Comparison of ENCODE assay signal across 13 mouse cellular contexts in the genomic region with DNA sequence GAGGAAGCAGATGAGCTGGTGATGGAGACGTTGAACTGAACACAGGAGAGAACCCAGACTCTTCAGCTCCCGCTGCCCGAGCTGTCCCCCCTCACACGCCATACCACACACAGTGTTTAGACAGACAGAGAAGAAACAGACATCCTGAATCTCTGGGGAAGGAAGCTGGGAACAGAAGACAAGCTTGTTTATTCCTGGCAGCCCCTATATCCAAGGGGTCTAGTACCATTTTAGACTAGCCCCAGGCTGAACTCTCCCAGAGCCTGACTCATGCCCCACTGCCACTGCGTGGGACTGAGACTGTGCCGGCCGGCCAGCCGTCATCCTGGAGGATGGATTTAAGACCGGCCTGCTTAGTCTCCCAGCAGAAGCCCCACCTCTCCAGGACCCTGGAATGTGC. TPM values are rescaled to one million over a fixed set of nuclear protein-coding genes. Genes with fewer than 3 reads are reported as not detected.
DNase-seq lines count a peak whose midpoint lies in the region; ATAC-seq lines count a peak whose summit lies in the region.
"Had no signal": no experiment of that assay in that cellular context is flagged by ENCODE, and none has a peak within 500 bp of the region (broad histone marks: within the 10 kb centered on the region; RNA-seq: fewer than 3 reads in every experiment).

No protein-coding gene starts in this region.

- peaks cover 3% of the 10 kb centered on the region for H3K36me3 ChIP-seq in heart, embryonic 16.5 days (ENCODE audit: control insufficient read depth, insufficient read depth)
- peaks cover 8% of the 10 kb centered on the region for H3K36me3 ChIP-seq in neural tube, embryonic 15.5 days
- peaks cover 16% of the 10 kb centered on the region for H3K36me3 ChIP-seq in limb, embryonic 12.5 days

- H3K9me3 ChIP-seq in heart, embryonic 16.5 days (replicated peaks; ENCODE audit: control insufficient read depth, low read length), result no peaks in the 10 kb centered on the region
- no peaks in the 10 kb centered on the region for H3K9me3 ChIP-seq in neural tube, embryonic 15.5 days (replicated peaks)
- H3K9me3 ChIP-seq in limb, embryonic 12.5 days, result no peaks in the 10 kb centered on the region
- H3K9me3 ChIP-seq: forebrain, embryonic 15.5 days had no signal

- H3K9ac ChIP-seq in heart, embryonic 16.5 days (ENCODE audit: low read length), result 0 out of 2 replicates have a peak overlapping the region, but pooled peaks have one; percentile 43
- H3K9ac ChIP-seq in neural tube, embryonic 15.5 days (replicated peaks), result no peak overlapping the region
- no peak overlapping the region for H3K9ac ChIP-seq in limb, embryonic 12.5 days (replicated peaks)
- H3K9ac ChIP-seq: forebrain, embryonic 15.5 days; liver, embryonic 14.5 days had no signal

- intact Hi-C loops in heart, postnatal 25 days (cut with DNase I), result no loop called here

- no peak overlapping the region for H3K4me3 ChIP-seq in heart, embryonic 16.5 days (ENCODE audit: low read length)
- no peak overlapping the region for H3K4me3 ChIP-seq in neural tube, embryonic 15.5 days (replicated peaks)
- H3K4me3 ChIP-seq in limb, embryonic 12.5 days (replicated peaks), result no peak overlapping the region
- H3K4me3 ChIP-seq: forebrain, embryonic 15.5 days had no signal

- WGBS in heart, embryonic 16.5 days, result 14% methylated on average over 9 of the region's 9 CpGs
- 54% methylated on average over 9 of the region's 9 CpGs for WGBS in neural tube, embryonic 15.5 days
- WGBS in limb, embryonic 12.5 days, result 13% methylated on average over 9 of the region's 9 CpGs

- H3K4me2 ChIP-seq in heart, embryonic 16.5 days (ENCODE audit: low read depth, low read length), result peak overlapping the region; percentile 34; the same call in 1 of the 2 replicates
- H3K4me2 ChIP-seq in neural tube, embryonic 15.5 days, result no peak overlapping the region
- peak overlapping the region; percentile 10; the same call in 1 of the 2 replicates for H3K4me2 ChIP-seq in limb, embryonic 12.5 days
- H3K4me2 ChIP-seq: forebrain, embryonic 15.5 days had no signal

- no peaks in the 10 kb centered on the region for H3K27me3 ChIP-seq in heart, embryonic 16.5 days (ENCODE audit: control insufficient read depth, insufficient read depth, low read length)
- H3K27me3 ChIP-seq in neural tube, embryonic 15.5 days (replicated peaks), result no peaks in the 10 kb centered on the region
- H3K27me3 ChIP-seq in limb, embryonic 12.5 days, result no peaks in the 10 kb centered on the region
- H3K27me3 ChIP-seq: forebrain, embryonic 15.5 days had no signal

- DNase-seq in heart, postnatal 25 days (ENCODE audit: low spot score), result no peak
- peak; percentile 20 for DNase-seq in neural tube, embryonic 10.5 days (ENCODE audit: extremely low spot score, low spot score)
- no peak for DNase-seq in urinary bladder, postnatal 36 days (ENCODE audit: low spot score in 2 of 2)
- DNase-seq: cerebellum, postnatal 14 days had no signal

- no peak overlapping the region; the same call in 1 of the 2 replicates for H3K27ac ChIP-seq in heart, embryonic 16.5 days (ENCODE audit: low read length)
- H3K27ac ChIP-seq in neural tube, embryonic 15.5 days (replicated peaks), result no peak overlapping the region
- H3K27ac ChIP-seq in limb, embryonic 12.5 days, result no peak overlapping the region
- H3K27ac ChIP-seq: forebrain, embryonic 15.5 days; liver, embryonic 14.5 days had no signal

- H3K4me1 ChIP-seq in heart, embryonic 16.5 days (ENCODE audit: control insufficient read depth, insufficient read depth, low read length), result peaks cover 29% of the 10 kb centered on the region
- no peaks in the 10 kb centered on the region for H3K4me1 ChIP-seq in neural tube, embryonic 15.5 days
- peaks cover 11% of the 10 kb centered on the region for H3K4me1 ChIP-seq in limb, embryonic 12.5 days (replicated peaks)
- H3K4me1 ChIP-seq: forebrain, embryonic 15.5 days had no signal

- peak; percentile 37 for ATAC-seq in heart, embryonic 16.5 days (replicated peaks; ENCODE audit: extremely low read depth, insufficient read depth, low FRiP score)
- no peak for ATAC-seq in neural tube, embryonic 15.5 days (ENCODE audit: low FRiP score)
- no peak for ATAC-seq in limb, embryonic 12.5 days (ENCODE audit: insufficient number of reproducible peaks, insufficient read depth, low FRiP score, low TSS enrichment, low read depth)
- no peak for ATAC-seq in cerebellum, adult (ENCODE audit: insufficient number of reproducible peaks, low FRiP score, low TSS enrichment)
- no peak for ATAC-seq in megakaryocyte-erythroid progenitor cell, adult 5-6 weeks (replicated peaks; ENCODE audit: low FRiP score, low TSS enrichment, poor library complexity, severe bottlenecking)
- ATAC-seq: forebrain, embryonic 15.5 days had no signal

RNA-seq across cellular contexts. Expression of gene Gpbar1, which starts 3.3 kb away (rescaled TPM):
- polyA plus RNA-seq in heart, embryonic 16.5 days (2015; fragmentation: Nextera tagmentation; extraction: Ambion mirVana), result 0.22 and 0.30 TPM in 2 replicates
- total RNA-seq in heart, postnatal 25 days (2021), result not detected
- polyA plus RNA-seq in neural tube, embryonic 15.5 days (2015; fragmentation: Nextera tagmentation; extraction: Ambion mirVana), result 0.73 TPM in 1 of 2 replicates, not detected in the other
- polyA plus RNA-seq in limb, embryonic 12.5 days (2016; fragmentation: Nextera tagmentation; extraction: Ambion mirVana), result 0.19 TPM in 1 of 2 replicates, not detected in the other
- total RNA-seq in megakaryocyte-erythroid progenitor cell, adult 5-6 weeks (2014; fragmentation: Nextera tagmentation), result 1.0 TPM in 1 of 2 replicates, not detected in the other
- not detected in 2 replicates for total RNA-seq in megakaryocyte-erythroid progenitor cell, adult 5-6 weeks (2017)
- total RNA-seq: layer of hippocampus, postnatal 14 days; monocyte, adult 5-6 weeks had no signal
- polyA plus RNA-seq: forebrain, embryonic 15.5 days had no signal

RNA-seq across cellular contexts. Expression of gene Aamp, which starts 9.5 kb away (rescaled TPM):
- 214 and 223 TPM in 2 replicates for polyA plus RNA-seq in heart, embryonic 16.5 days (2015; fragmentation: Nextera tagmentation; extraction: Ambion mirVana)
- 10 to 100 TPM; 87.5 to 94.8 TPM for total RNA-seq in heart, postnatal 25 days (2021)
- 209 and 236 TPM in 2 replicates for polyA plus RNA-seq in neural tube, embryonic 15.5 days (2015; fragmentation: Nextera tagmentation; extraction: Ambion mirVana)
- polyA plus RNA-seq in limb, embryonic 12.5 days (2016; fragmentation: Nextera tagmentation; extraction: Ambion mirVana), result 202 and 212 TPM in 2 replicates
- 78.9 and 90.5 TPM in 2 replicates for total RNA-seq in megakaryocyte-erythroid progenitor cell, adult 5-6 weeks (2014; fragmentation: Nextera tagmentation)
- 84.4 and 95.3 TPM in 2 replicates for total RNA-seq in megakaryocyte-erythroid progenitor cell, adult 5-6 weeks (2017)

RNA-seq across cellular contexts. Expression of gene Pnkd, which starts 9.7 kb away (rescaled TPM):
- polyA plus RNA-seq in heart, embryonic 16.5 days (2015; fragmentation: Nextera tagmentation; extraction: Ambion mirVana), result 314 and 324 TPM in 2 replicates
- 100 to 1,000 TPM; 160 to 161 TPM for total RNA-seq in heart, postnatal 25 days (2021)
- 152 and 156 TPM in 2 replicates for polyA plus RNA-seq in neural tube, embryonic 15.5 days (2015; fragmentation: Nextera tagmentation; extraction: Ambion mirVana)
- 106 TPM in 2 replicates for polyA plus RNA-seq in limb, embryonic 12.5 days (2016; fragmentation: Nextera tagmentation; extraction: Ambion mirVana)
- total RNA-seq in megakaryocyte-erythroid progenitor cell, adult 5-6 weeks (2014; fragmentation: Nextera tagmentation), result 22.4 and 50.1 TPM in 2 replicates
- 14.1 and 22.8 TPM in 2 replicates for total RNA-seq in megakaryocyte-erythroid progenitor cell, adult 5-6 weeks (2017)

RNA-seq across cellular contexts. Expression of gene Tmbim1, which starts 30.4 kb away (rescaled TPM):
- polyA plus RNA-seq in heart, embryonic 16.5 days (2015; fragmentation: Nextera tagmentation; extraction: Ambion mirVana), result 51.2 and 51.4 TPM in 2 replicates
- total RNA-seq in heart, postnatal 25 days (2021), result 10 to 100 TPM; 38.4 to 41.5 TPM
- polyA plus RNA-seq in neural tube, embryonic 15.5 days (2015; fragmentation: Nextera tagmentation; extraction: Ambion mirVana), result 10.1 and 12.9 TPM in 2 replicates
- polyA plus RNA-seq in limb, embryonic 12.5 days (2016; fragmentation: Nextera tagmentation; extraction: Ambion mirVana), result 18.0 and 18.9 TPM in 2 replicates
- total RNA-seq in megakaryocyte-erythroid progenitor cell, adult 5-6 weeks (2014; fragmentation: Nextera tagmentation), result 10.1 and 16.8 TPM in 2 replicates
- total RNA-seq in megakaryocyte-erythroid progenitor cell, adult 5-6 weeks (2017), result 13.6 and 13.9 TPM in 2 replicates

RNA-seq across cellular contexts. Expression of gene Arpc2, which starts 39.1 kb away (rescaled TPM):
- polyA plus RNA-seq in heart, embryonic 16.5 days (2015; fragmentation: Nextera tagmentation; extraction: Ambion mirVana), result 415 and 472 TPM in 2 replicates
- total RNA-seq in heart, postnatal 25 days (2021), result 100 to 1,000 TPM; 134 to 140 TPM
- 393 and 423 TPM in 2 replicates for polyA plus RNA-seq in neural tube, embryonic 15.5 days (2015; fragmentation: Nextera tagmentation; extraction: Ambion mirVana)
- 343 and 345 TPM in 2 replicates for polyA plus RNA-seq in limb, embryonic 12.5 days (2016; fragmentation: Nextera tagmentation; extraction: Ambion mirVana)
- 211 and 242 TPM in 2 replicates for total RNA-seq in megakaryocyte-erythroid progenitor cell, adult 5-6 weeks (2014; fragmentation: Nextera tagmentation)
- 228 and 233 TPM in 2 replicates for total RNA-seq in megakaryocyte-erythroid progenitor cell, adult 5-6 weeks (2017)
